Mouse (Mus musculus) limb, embryonic 15.5 days (tissue): ENCODE data around the gene Dapl1. TPM values are rescaled to one million over a fixed set of nuclear protein-coding genes. Genes with fewer than 3 reads are reported as not detected.

ENCODE experiments used
- ATAC-seq: fragments of 200-750 bp; cut with Nextera tagmentation; 2 replicates; pipeline ENCODE4 v1.8.0; 2017; ENCODE audit warnings: low read depth, moderate TSS enrichment; ENCODE audit not compliant: insufficient number of reproducible peaks, low FRiP score, low TSS enrichment
- H3K27ac ChIP-seq: fragments of 300-500 bp; sonication (generic); 2 replicates; pipeline ENCODE4 v1.5.1; 2015; ENCODE audit warnings: moderate library complexity, mild to moderate bottlenecking, inconsistent platforms
- H3K27me3 ChIP-seq: fragments of 300-500 bp; sonication (generic); 2 replicates; pipeline ENCODE4 v1.6.1; 2015; ENCODE audit warnings: inconsistent platforms
- H3K36me3 ChIP-seq: fragments of 300-500 bp; sonication (generic); 2 replicates; pipeline ENCODE4 v1.6.1; 2015; ENCODE audit warnings: inconsistent platforms
- H3K4me1 ChIP-seq: fragments of 300-500 bp; sonication (generic); 2 replicates; pipeline ENCODE4 v1.6.1; 2015; ENCODE audit warnings: inconsistent platforms
- H3K4me2 ChIP-seq: fragments of 300-500 bp; sonication (generic); 2 replicates; pipeline ENCODE4 v1.6.1; 2015; ENCODE audit warnings: mild to moderate bottlenecking, inconsistent platforms
- H3K4me3 ChIP-seq: fragments of 300-500 bp; sonication (generic); 2 replicates; pipeline ENCODE4 v1.5.1; 2015; ENCODE audit warnings: mild to moderate bottlenecking, inconsistent platforms
- H3K9ac ChIP-seq: fragments of 300-500 bp; sonication (generic); 2 replicates; pipeline ENCODE4 v1.6.1; 2015; ENCODE audit warnings: inconsistent platforms
- H3K9me3 ChIP-seq: fragments of 300-500 bp; sonication (generic); 2 replicates; pipeline ENCODE4 v1.6.1; 2016; ENCODE audit warnings: inconsistent platforms
- WGBS: fragments of 180-500 bp; shearing (Covaris S2); methylation state at CpG from one replicate; pipeline ENCODE4 v1.1.7; 2015; 5-methylcytosine and 5-hydroxymethylcytosine counted together
- polyA plus RNA-seq: library from polyadenylated mRNA; unstranded; fragments of >200 nt; fragmentation: Nextera tagmentation; extraction: Ambion mirVana; gene quantifications from 2 replicates; pipeline ENCODE4 v1.2.1, GENCODE M21; 2015

The Dapl1 gene
- polyA plus RNA-seq, 1 experiment from 2014 or later = 6.0 TPM

DNA sequence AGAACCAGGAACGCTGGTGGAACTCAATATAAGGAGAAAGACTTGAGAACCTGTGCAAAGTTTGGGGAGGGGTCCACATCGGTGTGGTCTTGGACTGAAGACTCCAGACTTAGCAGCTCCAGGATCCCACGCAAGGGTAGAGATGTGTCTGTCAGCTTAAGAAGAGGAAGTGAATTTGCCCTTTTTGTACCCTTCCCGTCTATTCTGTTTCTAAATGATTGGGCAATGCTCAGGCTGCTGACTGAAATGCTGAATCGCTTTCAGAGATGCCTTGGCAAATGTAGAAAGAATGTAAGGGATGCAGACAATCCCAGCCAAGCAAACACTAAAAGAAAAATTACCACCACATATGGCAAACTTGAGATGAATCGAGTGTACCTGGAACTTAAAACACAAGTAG is 22.4 kb upstream of the Dapl1 start:
- no peaks in the 10 kb centered on the region for H3K9me3 ChIP-seq
- H3K4me1 ChIP-seq = no peaks in the 10 kb centered on the region
- H3K27me3 ChIP-seq = no peaks in the 10 kb centered on the region
- H3K4me2 ChIP-seq = no peak overlapping the region
- H3K9ac ChIP-seq = no peak overlapping the region
- WGBS = 86% methylated on average over 6 of the region's 6 CpGs
- ATAC-seq = no peak
- no peaks in the 10 kb centered on the region for H3K36me3 ChIP-seq
- H3K27ac ChIP-seq = no peak overlapping the region
- no peak overlapping the region for H3K4me3 ChIP-seq

DNA sequence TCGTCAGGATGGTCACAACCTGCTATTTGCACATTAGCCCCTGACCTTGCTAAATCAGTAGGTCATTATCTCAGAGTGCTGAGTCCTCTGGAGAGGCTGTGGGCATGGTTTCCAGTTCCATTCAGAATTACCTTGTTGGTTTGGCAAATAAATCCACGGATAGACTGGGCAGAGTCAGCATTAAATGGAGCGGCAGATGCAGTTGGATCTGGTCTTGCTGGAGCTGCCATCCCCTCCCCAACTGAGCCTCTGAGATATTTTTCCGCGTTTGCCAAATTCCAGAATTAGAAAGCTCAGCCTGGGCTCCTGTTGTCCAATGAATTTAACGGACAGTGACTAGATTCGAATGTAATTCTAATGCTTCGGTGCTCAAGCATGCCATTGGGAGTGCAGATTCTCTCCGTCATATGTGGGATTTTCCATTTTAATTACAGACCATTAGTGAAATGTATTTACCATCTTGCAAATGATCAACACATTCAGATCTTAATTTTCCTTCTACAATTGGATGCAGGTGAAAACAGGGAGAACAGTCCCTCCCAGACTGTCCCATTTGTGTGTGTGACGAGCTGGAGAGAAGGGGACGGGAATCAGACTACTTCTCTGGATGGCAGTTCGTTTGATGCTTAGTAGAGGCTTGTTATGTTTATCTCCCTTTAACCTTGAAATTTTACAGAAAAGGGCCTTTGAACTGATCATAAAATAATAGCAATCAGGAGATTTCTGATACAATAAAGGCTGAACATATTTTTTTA is 20.8 kb upstream of the Dapl1 start:
- Histone ChIP-seq H3K9ac (no peak overlapping the region), H3K4me2 (no peak overlapping the region), H3K4me1 (0 out of 2 replicates have a peak, but pooled peaks cover 3% of the 10 kb centered on the region), H3K27me3 (no peaks in the 10 kb centered on the region), H3K27ac (no peak overlapping the region), H3K9me3 (no peaks in the 10 kb centered on the region), H3K36me3 (no peaks in the 10 kb centered on the region), H3K4me3 (no peak overlapping the region)
- WGBS = 63% methylated on average over 12 of the region's 12 CpGs
- ATAC-seq = no peak

DNA sequence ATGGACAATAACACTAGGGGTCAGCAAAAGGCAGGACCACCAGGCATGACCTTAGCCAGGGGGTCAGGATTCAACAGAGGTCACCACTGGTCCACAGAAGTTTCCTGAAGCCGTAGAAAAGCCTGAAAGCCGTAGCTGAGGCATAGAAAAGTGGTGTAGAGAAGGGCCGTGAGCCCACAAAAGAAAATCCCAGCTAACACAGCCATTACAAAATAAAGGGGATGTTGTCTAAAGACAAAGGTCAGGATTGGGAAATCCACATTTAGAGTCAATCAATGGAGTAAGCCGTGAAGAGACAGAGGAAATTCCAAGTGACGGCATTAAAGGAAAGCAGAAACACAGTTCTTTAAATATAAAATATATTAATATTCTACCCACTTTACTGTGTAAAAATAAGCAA is 18.8 kb upstream of the Dapl1 start:
- ATAC-seq = no peak

DNA sequence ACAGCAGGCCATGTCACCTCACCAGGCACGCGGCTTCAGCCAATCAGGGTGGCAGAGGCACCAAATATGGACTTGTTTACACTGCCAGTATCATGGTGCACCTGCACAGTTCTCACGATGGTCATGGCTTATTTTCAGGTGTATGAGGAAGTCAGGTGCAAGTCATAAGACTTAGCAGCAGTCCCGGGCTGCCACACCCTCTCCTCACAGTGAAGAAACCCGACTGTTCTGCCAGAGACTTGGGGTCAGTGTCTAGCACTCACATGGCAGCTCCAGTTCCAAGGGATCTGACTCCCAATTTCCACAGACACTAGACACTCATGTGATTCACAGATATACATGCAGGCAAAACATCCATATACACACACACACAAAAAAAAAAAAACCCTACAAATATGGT is 18.1 kb upstream of the Dapl1 start:
- H3K4me1 ChIP-seq = peaks cover 17% of the 10 kb centered on the region

More for the DNA sequence above, 18.8 kb upstream of the Dapl1 start:
- no peak overlapping the region for H3K4me2 ChIP-seq
- no peaks in the 10 kb centered on the region for H3K36me3 ChIP-seq
- no peak overlapping the region for H3K4me3 ChIP-seq
- H3K9me3 ChIP-seq = no peaks in the 10 kb centered on the region
- no peaks in the 10 kb centered on the region for H3K27me3 ChIP-seq
- no peak overlapping the region for H3K27ac ChIP-seq
- WGBS = 85% methylated on average over 5 of the region's 5 CpGs
- H3K9ac ChIP-seq = no peak overlapping the region
- peaks cover 10% of the 10 kb centered on the region for H3K4me1 ChIP-seq

DNA sequence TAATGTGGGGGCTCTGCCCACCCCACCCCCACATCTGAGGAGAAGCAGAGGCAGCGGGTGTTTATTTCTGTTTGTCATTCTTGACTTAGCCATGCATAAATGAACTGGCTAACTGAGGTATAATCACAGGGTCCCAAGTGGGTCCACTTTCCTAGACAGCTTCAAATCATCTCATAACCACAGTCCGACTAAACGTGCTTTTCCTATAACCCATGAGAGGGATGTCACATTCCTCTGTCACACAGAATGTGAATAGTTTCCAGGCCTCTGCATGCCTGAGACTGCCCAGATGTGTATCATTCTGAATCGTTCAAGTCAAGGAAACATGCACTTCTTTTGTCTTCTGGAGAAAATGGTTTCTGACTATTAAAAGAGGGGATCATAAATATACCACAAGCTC is 17.4 kb upstream of the Dapl1 start:
- H3K9ac ChIP-seq = no peak overlapping the region
- H3K4me3 ChIP-seq = no peak overlapping the region
- no peaks in the 10 kb centered on the region for H3K27me3 ChIP-seq
- ATAC-seq = no peak
- no peak overlapping the region for H3K27ac ChIP-seq
- H3K36me3 ChIP-seq = no peaks in the 10 kb centered on the region
- no peaks in the 10 kb centered on the region for H3K9me3 ChIP-seq
- peaks cover 20% of the 10 kb centered on the region for H3K4me1 ChIP-seq
- no peak overlapping the region for H3K4me2 ChIP-seq
- 34% methylated on average over 4 of the region's 4 CpGs for WGBS

More for the DNA sequence above, 18.1 kb upstream of the Dapl1 start:
- Histone ChIP-seq H3K4me3 (no peak overlapping the region), H3K4me2 (no peak overlapping the region), H3K9me3 (no peaks in the 10 kb centered on the region), H3K36me3 (no peaks in the 10 kb centered on the region), H3K27ac (no peak overlapping the region), H3K9ac (no peak overlapping the region), H3K27me3 (no peaks in the 10 kb centered on the region)
- WGBS = 73% methylated on average over 5 of the region's 5 CpGs
- ATAC-seq = no peak

DNA sequence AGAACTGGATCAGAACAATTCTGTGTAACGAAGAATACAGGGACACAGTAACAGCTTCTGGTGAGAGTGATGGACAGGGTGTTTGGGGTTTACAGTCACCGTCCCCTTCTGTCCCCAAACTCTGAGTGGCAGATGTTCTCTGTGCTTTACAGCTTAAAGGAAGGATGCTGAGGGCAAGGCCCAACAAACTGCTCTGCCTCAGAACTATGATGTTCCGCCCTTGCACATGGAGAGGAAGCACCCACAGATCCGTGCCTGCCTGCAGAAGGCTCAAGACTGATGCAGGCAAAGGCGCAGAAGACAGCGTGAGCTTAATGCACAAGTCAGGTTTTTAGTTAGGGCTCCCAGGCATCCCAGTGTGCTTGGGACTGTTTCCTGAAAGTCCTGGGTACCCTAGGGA is 16.5 kb upstream of the Dapl1 start:
- WGBS = 89% methylated on average over 6 of the region's 6 CpGs
- no peak for ATAC-seq
- Histone ChIP-seq H3K4me1 (peaks cover 20% of the 10 kb centered on the region), H3K4me2 (no peak overlapping the region), H3K9me3 (no peaks in the 10 kb centered on the region), H3K27ac (no peak overlapping the region), H3K27me3 (no peaks in the 10 kb centered on the region), H3K4me3 (no peak overlapping the region), H3K9ac (no peak overlapping the region), H3K36me3 (no peaks in the 10 kb centered on the region)

DNA sequence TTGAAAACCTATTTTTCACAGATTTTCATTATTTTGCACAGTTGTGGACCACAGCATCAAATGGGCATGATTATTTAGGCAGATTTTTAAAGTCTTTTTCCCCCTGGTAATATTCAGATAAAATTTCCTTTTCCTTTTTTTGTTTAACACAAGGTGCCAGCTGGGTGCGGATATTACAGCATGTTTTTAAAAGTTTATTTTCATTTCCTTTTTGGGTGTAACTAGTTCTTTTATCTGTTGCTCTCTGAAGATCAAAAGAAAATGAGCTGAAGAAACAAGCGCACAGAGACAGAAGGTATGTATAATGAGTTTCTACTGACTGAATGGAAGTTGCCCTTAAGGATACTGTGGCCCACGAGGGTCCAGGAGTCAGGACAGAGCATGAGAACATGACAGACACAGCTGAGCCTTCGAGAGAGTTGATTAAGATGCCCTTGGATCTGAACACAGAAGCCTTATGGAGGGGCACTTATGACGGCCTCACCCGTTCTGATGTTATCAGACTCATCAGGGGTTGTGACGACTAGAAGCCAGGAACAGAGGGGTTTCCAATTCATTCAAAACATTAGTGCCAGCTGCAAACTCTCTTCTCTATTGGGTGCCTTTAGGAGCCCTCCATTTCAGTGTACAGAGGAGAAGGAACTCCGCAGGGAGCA is 14.7 kb upstream of the Dapl1 start:
- Histone ChIP-seq H3K27ac (no peak overlapping the region), H3K4me1 (peaks cover 20% of the 10 kb centered on the region), H3K4me3 (no peak overlapping the region), H3K9ac (no peak overlapping the region), H3K36me3 (no peaks in the 10 kb centered on the region), H3K4me2 (no peak overlapping the region), H3K27me3 (no peaks in the 10 kb centered on the region), H3K9me3 (no peaks in the 10 kb centered on the region)
- WGBS = 61% methylated on average over 8 of the region's 8 CpGs
- no peak for ATAC-seq

DNA sequence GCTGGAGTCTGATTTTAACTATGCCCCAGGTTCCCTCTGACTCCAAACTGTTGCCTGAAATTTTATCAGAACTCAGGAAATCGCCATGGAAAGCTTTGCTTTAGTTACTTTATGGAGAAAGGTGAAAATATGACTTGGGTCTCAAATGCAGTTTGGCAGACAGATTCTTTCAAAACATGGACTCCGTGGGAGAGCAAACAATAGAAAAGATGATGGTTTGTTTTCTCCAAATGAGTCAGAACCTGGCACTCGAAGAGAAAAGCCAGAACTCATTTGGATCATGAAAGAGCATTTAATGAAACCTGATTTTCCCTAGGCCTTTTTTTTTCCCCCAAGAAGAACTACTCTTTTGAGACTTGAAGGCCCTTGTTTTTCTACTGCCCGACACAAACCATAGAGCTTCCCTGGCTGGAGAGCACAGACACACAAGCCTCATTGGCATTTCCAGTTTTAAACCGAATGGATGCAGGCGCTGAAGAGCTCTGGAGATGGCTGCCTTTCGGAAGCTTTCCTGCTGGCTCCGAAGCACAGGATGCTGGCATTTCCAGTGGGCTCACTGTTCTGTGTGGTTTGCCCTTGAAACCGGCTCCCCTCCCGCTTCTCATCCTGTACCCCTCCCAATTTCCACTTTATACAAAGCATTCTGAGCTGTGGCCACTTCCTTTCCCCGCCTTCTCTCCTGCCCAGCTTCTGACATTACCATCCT is 14.0 kb upstream of the Dapl1 start:
- 60% methylated on average over 11 of the region's 11 CpGs for WGBS

DNA sequence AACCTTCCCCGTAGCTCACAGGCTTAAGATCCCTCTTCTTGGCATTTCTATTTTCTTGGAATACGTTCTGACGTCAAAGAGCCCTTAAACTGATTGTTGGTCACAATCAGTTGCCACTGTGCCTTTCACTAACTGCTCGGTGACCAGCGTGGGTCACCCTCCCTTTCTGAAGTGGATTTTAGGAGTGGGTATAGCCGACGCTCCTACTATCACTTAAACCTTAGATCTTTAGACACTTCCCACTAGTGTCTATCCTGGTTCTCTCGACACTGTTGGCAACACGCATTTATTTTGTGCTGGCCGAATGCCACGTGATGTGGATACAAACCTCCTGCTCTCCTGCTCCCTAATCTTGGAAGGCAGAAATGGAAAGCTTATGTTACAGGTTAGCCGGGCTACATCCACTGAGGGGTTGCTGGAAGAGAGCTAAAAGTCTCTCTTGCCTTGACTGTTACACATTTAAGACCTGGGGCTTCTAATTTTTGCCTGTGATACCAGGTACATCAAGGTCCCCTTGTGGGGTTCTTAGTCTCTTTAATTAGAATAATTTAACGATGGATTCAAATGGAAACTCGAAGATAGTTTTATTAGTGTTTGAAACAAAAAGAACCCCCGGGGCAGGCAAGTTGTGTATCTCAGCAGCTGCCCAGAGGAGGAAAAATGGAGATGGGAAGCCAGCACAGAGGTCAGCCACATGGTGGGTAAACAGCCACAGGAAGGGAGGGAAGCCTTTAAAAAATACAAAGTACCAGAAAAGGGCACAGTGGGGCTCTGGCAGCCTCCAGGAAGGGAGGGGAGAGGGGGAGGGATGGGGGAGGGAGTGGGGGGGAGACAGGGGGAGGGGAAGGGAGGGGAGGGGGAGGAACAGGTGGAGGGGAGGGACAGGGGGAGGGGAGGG is 13.2 kb upstream of the Dapl1 start:
- H3K9ac ChIP-seq = no peak overlapping the region
- H3K4me3 ChIP-seq = no peak overlapping the region
- H3K9me3 ChIP-seq = no peaks in the 10 kb centered on the region
- 52% methylated on average over 15 of the region's 15 CpGs for WGBS
- peak overlapping the region; percentile 50 for H3K27ac ChIP-seq
- no peaks in the 10 kb centered on the region for H3K27me3 ChIP-seq
- H3K36me3 ChIP-seq = no peaks in the 10 kb centered on the region
- H3K4me2 ChIP-seq = no peak overlapping the region
- H3K4me1 ChIP-seq = peaks cover 20% of the 10 kb centered on the region
- no peak for ATAC-seq

More for the DNA sequence above, 14.0 kb upstream of the Dapl1 start:
- H3K27ac ChIP-seq = peak overlapping the region; percentile 54
- ATAC-seq = no peak
- no peaks in the 10 kb centered on the region for H3K9me3 ChIP-seq
- no peaks in the 10 kb centered on the region for H3K36me3 ChIP-seq
- H3K4me2 ChIP-seq = no peak overlapping the region
- no peak overlapping the region for H3K4me3 ChIP-seq
- no peaks in the 10 kb centered on the region for H3K27me3 ChIP-seq
- H3K4me1 ChIP-seq = peaks cover 20% of the 10 kb centered on the region
- no peak overlapping the region for H3K9ac ChIP-seq

DNA sequence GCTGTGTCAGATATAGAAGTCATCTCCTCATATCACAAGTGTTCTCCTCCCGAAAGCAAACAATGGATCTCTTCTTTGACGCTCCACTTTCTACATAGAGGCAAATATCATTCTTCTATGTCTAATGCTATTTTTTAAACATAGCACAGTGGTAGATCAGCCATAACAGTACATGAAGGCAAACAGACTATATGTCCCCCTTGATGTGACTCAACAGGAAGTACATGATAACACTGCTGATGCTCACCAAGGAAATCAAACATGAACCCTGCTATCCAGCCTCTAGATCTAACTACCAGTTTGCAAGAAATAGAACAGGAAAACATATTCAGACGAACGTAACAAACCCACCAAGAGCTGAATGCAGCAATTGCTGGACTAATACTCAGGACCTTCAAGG is 10.1 kb upstream of the Dapl1 start:
- WGBS = 94% methylated on average over 4 of the region's 4 CpGs

DNA sequence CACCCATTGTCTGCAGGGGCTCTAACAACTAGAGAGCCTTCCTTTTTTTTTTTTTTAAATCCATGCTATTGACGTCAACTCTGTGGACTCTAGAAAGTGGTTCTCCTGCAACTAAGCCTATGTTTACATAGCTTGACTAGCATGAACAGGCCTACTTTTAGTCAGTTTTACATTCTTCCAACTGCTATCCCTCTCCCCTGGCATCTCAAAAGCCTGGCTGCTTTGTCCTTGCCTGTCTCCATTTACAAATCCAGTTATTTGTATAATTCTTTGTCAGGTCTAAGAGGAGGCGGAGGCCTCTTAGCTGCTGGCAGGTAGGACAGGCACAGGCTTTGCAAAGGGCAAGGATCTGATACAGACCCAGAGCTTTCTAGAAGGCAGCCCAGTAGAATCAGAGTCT is 627 bp downstream of the Dapl1 start:
- Histone ChIP-seq H3K9ac (no peak overlapping the region), H3K9me3 (no peaks in the 10 kb centered on the region), H3K36me3 (no peaks in the 10 kb centered on the region), H3K4me3 (no peak overlapping the region), H3K27ac (no peak overlapping the region), H3K4me1 (no peaks in the 10 kb centered on the region), H3K27me3 (no peaks in the 10 kb centered on the region), H3K4me2 (no peak overlapping the region)
- no peak for ATAC-seq
- WGBS = 68% methylated on average over 2 of the region's 2 CpGs

More for the DNA sequence above, 10.1 kb upstream of the Dapl1 start:
- H3K4me3 ChIP-seq = no peak overlapping the region
- H3K27ac ChIP-seq = no peak overlapping the region
- H3K4me1 ChIP-seq = peaks cover 17% of the 10 kb centered on the region
- ATAC-seq = no peak
- no peak overlapping the region for H3K9ac ChIP-seq
- H3K27me3 ChIP-seq = no peaks in the 10 kb centered on the region
- H3K9me3 ChIP-seq = no peaks in the 10 kb centered on the region
- H3K36me3 ChIP-seq = no peaks in the 10 kb centered on the region
- H3K4me2 ChIP-seq = no peak overlapping the region
